Mouse (Mus musculus): ENCODE results near the gene Prkca.

DNA sequence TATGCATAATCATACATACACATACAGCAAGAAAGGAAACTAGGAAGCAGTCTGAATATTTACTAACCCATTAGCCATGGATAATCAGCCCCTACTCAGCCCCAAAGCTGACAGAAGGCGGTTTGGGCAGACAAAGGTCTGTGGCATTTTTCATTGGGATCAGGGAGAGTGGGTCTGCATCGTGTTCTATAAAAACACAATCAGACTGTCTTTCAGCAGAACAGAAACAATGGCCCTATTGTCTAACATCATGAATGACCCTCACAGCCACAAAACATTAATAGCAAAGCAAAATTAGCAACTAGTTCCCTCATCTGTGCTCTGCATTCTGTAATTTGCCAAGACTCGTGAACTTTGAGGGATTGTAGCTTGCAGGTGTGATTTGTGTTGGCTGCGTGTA is 181.6 kb downstream of the Prkca start:
- TF ChIP-seq CTCF (IDR thresholded peaks at IDR 0.05; ENCODE audit: borderline replicate concordance, insufficient read depth, low read length) = no peak
- no peak for TF ChIP-seq POLR2A (IDR thresholded peaks at IDR 0.05; ENCODE audit: low read depth, low read length)
